Mouse (Mus musculus) thymus, postnatal 4 days (tissue): ENCODE measurements around the gene Lrrc8a.

ENCODE experiments used
- DNase-seq: peaks from one replicate; pipeline ENCODE4 v3.0.0; 2021

Gene Lrrc8a

GRCm38 (mm10) chr2:30309351-30309750, 71.8 kb downstream of the Lrrc8a start:
- no peak for DNase-seq

- no peak for DNase-seq
Observed at GRCm38 (mm10) chr2:30311481-30311880, 74.0 kb downstream of the Lrrc8a start.
